Comparison of ENCODE assay signal across 11 mouse cellular contexts in genomic region chr7:101394569-101394968, GRCm38 (mm10). TPM values are rescaled to one million over a fixed set of nuclear protein-coding genes. Genes with fewer than 3 reads are reported as not detected.
DNase-seq lines count a peak whose midpoint lies in the region; ATAC-seq and TF ChIP-seq lines count a peak whose summit lies in the region.
"Had no signal": no experiment of that assay in that cellular context is flagged by ENCODE, and none has a peak within 500 bp of the region (broad histone marks: within the 10 kb centered on the region; RNA-seq: fewer than 3 reads in every experiment).

No protein-coding gene starts in this region.

- TF ChIP-seq CTCF in midbrain, postnatal 0 days (IDR thresholded peaks at IDR 0.05), result no peak

- H3K9ac ChIP-seq in hindbrain, embryonic 14.5 days, result no peak overlapping the region
- H3K9ac ChIP-seq in midbrain, embryonic 12.5 days (replicated peaks), result no peak overlapping the region
- H3K9ac ChIP-seq in midbrain, postnatal 0 days (replicated peaks; ENCODE audit: low read length, poor library complexity, severe bottlenecking), result no peak overlapping the region
- H3K9ac ChIP-seq in intestine, embryonic 15.5 days, result peak overlapping the region; percentile 50
- 0 out of 2 replicates have a peak overlapping the region, but pooled peaks have one; percentile 32 for H3K9ac ChIP-seq in stomach, embryonic 15.5 days

- intact Hi-C loops in left cerebral cortex, postnatal 36 days (cut with DNase I), result no loop called here

- H3K4me3 ChIP-seq in hindbrain, embryonic 10.5 days, result 0 out of 2 replicates have a peak overlapping the region, but pooled peaks have one; percentile 2
- H3K4me3 ChIP-seq in hindbrain, embryonic 14.5 days (replicated peaks; ENCODE audit: low read length), result no peak overlapping the region
- no peak overlapping the region for H3K4me3 ChIP-seq in midbrain, embryonic 12.5 days
- H3K4me3 ChIP-seq in midbrain, postnatal 0 days (ENCODE audit: low read depth, low read length), result no peak overlapping the region
- H3K4me3 ChIP-seq in intestine, embryonic 15.5 days (replicated peaks), result peak overlapping the region; percentile 39
- H3K4me3 ChIP-seq in stomach, embryonic 15.5 days (replicated peaks), result peak overlapping the region; percentile 48
- H3K4me3 ChIP-seq: erythroblast, embryonic 14.5 days had no signal

- no peaks in the 10 kb centered on the region for H3K36me3 ChIP-seq in hindbrain, embryonic 10.5 days
- H3K36me3 ChIP-seq in hindbrain, embryonic 14.5 days (replicated peaks; ENCODE audit: control insufficient read depth, insufficient read depth), result no peaks in the 10 kb centered on the region
- H3K36me3 ChIP-seq in midbrain, embryonic 12.5 days, result no peaks in the 10 kb centered on the region
- H3K36me3 ChIP-seq in midbrain, postnatal 0 days (ENCODE audit: insufficient read depth, low read length), result no peaks in the 10 kb centered on the region
- peaks cover 37% of the 10 kb centered on the region for H3K36me3 ChIP-seq in intestine, embryonic 15.5 days
- H3K36me3 ChIP-seq in stomach, embryonic 15.5 days, result peaks cover 47% of the 10 kb centered on the region

- WGBS in hindbrain, embryonic 10.5 days, result 56% methylated on average over 3 of the region's 3 CpGs
- WGBS in hindbrain, embryonic 14.5 days, result 75% methylated on average over 3 of the region's 3 CpGs
- WGBS in midbrain, embryonic 12.5 days, result 50% methylated on average over 3 of the region's 3 CpGs
- WGBS in midbrain, postnatal 0 days, result 67% methylated on average over 3 of the region's 3 CpGs
- WGBS in intestine, embryonic 15.5 days, result 55% methylated on average over 3 of the region's 3 CpGs
- 50% methylated on average over 3 of the region's 3 CpGs for WGBS in stomach, embryonic 15.5 days

- no peak for ATAC-seq in hindbrain, embryonic 14.5 days (ENCODE audit: low FRiP score)
- 0 out of 2 replicates have a peak, but pooled peaks have one; percentile 6 for ATAC-seq in midbrain, embryonic 12.5 days (ENCODE audit: low FRiP score, low read depth)
- ATAC-seq in midbrain, postnatal 0 days (ENCODE audit: low FRiP score), result no peak
- no peak for ATAC-seq in intestine, embryonic 15.5 days
- no peak for ATAC-seq in stomach, embryonic 15.5 days (ENCODE audit: insufficient read depth, low FRiP score, low read depth)

- H3K9me3 ChIP-seq in hindbrain, embryonic 10.5 days, result no peaks in the 10 kb centered on the region
- H3K9me3 ChIP-seq in hindbrain, embryonic 14.5 days (ENCODE audit: control insufficient read depth, low read length), result no peaks in the 10 kb centered on the region
- no peaks in the 10 kb centered on the region for H3K9me3 ChIP-seq in midbrain, embryonic 12.5 days
- H3K9me3 ChIP-seq in midbrain, postnatal 0 days (ENCODE audit: low read length), result no peaks in the 10 kb centered on the region
- no peaks in the 10 kb centered on the region for H3K9me3 ChIP-seq in intestine, embryonic 15.5 days
- H3K9me3 ChIP-seq in stomach, embryonic 15.5 days, result no peaks in the 10 kb centered on the region

- H3K4me2 ChIP-seq in hindbrain, embryonic 14.5 days (replicated peaks), result no peak overlapping the region
- H3K4me2 ChIP-seq in midbrain, embryonic 12.5 days (replicated peaks), result no peak overlapping the region
- H3K4me2 ChIP-seq in midbrain, postnatal 0 days (ENCODE audit: low read depth, low read length, poor library complexity, severe bottlenecking), result no peak overlapping the region
- H3K4me2 ChIP-seq in intestine, embryonic 15.5 days (replicated peaks), result peak overlapping the region; percentile 58
- peak overlapping the region; percentile 59 for H3K4me2 ChIP-seq in stomach, embryonic 15.5 days

- H3K4me1 ChIP-seq in hindbrain, embryonic 10.5 days (replicated peaks), result peaks cover 47% of the 10 kb centered on the region
- no peaks in the 10 kb centered on the region for H3K4me1 ChIP-seq in hindbrain, embryonic 14.5 days (replicated peaks; ENCODE audit: control insufficient read depth, insufficient read depth, low read length)
- H3K4me1 ChIP-seq in midbrain, embryonic 12.5 days, result peaks cover 17% of the 10 kb centered on the region; the same call in 1 of the 2 replicates
- no peaks in the 10 kb centered on the region for H3K4me1 ChIP-seq in midbrain, postnatal 0 days (ENCODE audit: insufficient read depth, low read length)
- peaks cover 30% of the 10 kb centered on the region for H3K4me1 ChIP-seq in intestine, embryonic 15.5 days (replicated peaks)
- H3K4me1 ChIP-seq in stomach, embryonic 15.5 days, result peaks cover 22% of the 10 kb centered on the region

- no peaks in the 10 kb centered on the region for H3K27me3 ChIP-seq in hindbrain, embryonic 10.5 days (ENCODE audit: insufficient read depth, poor library complexity, severe bottlenecking)
- no peaks in the 10 kb centered on the region for H3K27me3 ChIP-seq in hindbrain, embryonic 14.5 days (ENCODE audit: control insufficient read depth, insufficient read depth, low read length)
- H3K27me3 ChIP-seq in midbrain, embryonic 12.5 days, result no peaks in the 10 kb centered on the region
- no peaks in the 10 kb centered on the region for H3K27me3 ChIP-seq in midbrain, postnatal 0 days (ENCODE audit: insufficient read depth, low read length)
- H3K27me3 ChIP-seq in intestine, embryonic 15.5 days (replicated peaks), result no peaks in the 10 kb centered on the region
- H3K27me3 ChIP-seq in stomach, embryonic 15.5 days (replicated peaks), result no peaks in the 10 kb centered on the region

- no peak for DNase-seq in hindbrain, embryonic 10.5 days (ENCODE audit: low spot score)
- no peak for DNase-seq in hindbrain, embryonic 14.5 days (ENCODE audit: low spot score)
- no peak for DNase-seq in midbrain, postnatal 0 days (ENCODE audit: low spot score)
- no peak for DNase-seq in layer of hippocampus, adult 8-10 months (ENCODE audit: low spot score in 2 of 2)
- no peak for DNase-seq in left cerebral cortex, postnatal 36 days (ENCODE audit: low spot score in 2 of 2)
- DNase-seq: layer of hippocampus, postnatal 36 days had no signal

- peak overlapping the region; percentile 81 for H3K27ac ChIP-seq in hindbrain, embryonic 10.5 days
- H3K27ac ChIP-seq in hindbrain, embryonic 14.5 days, result no peak overlapping the region
- H3K27ac ChIP-seq in midbrain, embryonic 12.5 days (replicated peaks), result no peak overlapping the region; the same call in 1 of the 2 replicates
- H3K27ac ChIP-seq in midbrain, postnatal 0 days (ENCODE audit: low read depth, low read length), result no peak overlapping the region
- peak overlapping the region; percentile 95 for H3K27ac ChIP-seq in intestine, embryonic 15.5 days
- peak overlapping the region; percentile 97 for H3K27ac ChIP-seq in stomach, embryonic 15.5 days

RNA-seq across cellular contexts. Expression of gene Gm45837, which starts 16.1 kb away (rescaled TPM):
- polyA plus RNA-seq in hindbrain, embryonic 10.5 days (2016; fragmentation: Nextera tagmentation; extraction: Ambion mirVana), result 0.82 and 1.3 TPM in 2 replicates
- 1.3 TPM in 1 of 2 replicates, not detected in the other for polyA plus RNA-seq in hindbrain, embryonic 14.5 days (2014; fragmentation: Nextera tagmentation; extraction: Ambion mirVana)
- not detected in 2 replicates for polyA plus RNA-seq in midbrain, embryonic 12.5 days (2016; fragmentation: Nextera tagmentation; extraction: Ambion mirVana)
- not detected in 2 replicates for total RNA-seq in midbrain, postnatal 0 days (2014; rRNA removed)
- 0.71 TPM in 1 of 2 replicates, not detected in the other for polyA plus RNA-seq in midbrain, postnatal 0 days (2015; fragmentation: Nextera tagmentation; extraction: Ambion mirVana)
- 3.5 and 5.7 TPM in 2 replicates for polyA plus RNA-seq in intestine, embryonic 15.5 days (2015; fragmentation: Nextera tagmentation; extraction: Ambion mirVana)
- 3.6 and 8.0 TPM in 2 replicates for polyA plus RNA-seq in stomach, embryonic 15.5 days (2015; fragmentation: Nextera tagmentation; extraction: Ambion mirVana)
- total RNA-seq in layer of hippocampus, adult 8-10 months (2022), result 1 to 10 TPM in 1 of 4 experiments, not detected in 3; 1.8 TPM
- total RNA-seq in left cerebral cortex, postnatal 36 days (2021), result 1 to 10 TPM in 1 of 2 experiments, not detected in 1; 1.7 TPM
- polyA plus RNA-seq: erythroblast, embryonic 14.5 days; gonadal fat pad, adult 2 months had no signal

RNA-seq across cellular contexts. Expression of gene Pde2a, which starts 26.9 kb away (rescaled TPM):
- polyA plus RNA-seq in hindbrain, embryonic 10.5 days (2016; fragmentation: Nextera tagmentation; extraction: Ambion mirVana), result 18.3 and 30.3 TPM in 2 replicates
- polyA plus RNA-seq in hindbrain, embryonic 14.5 days (2014; fragmentation: Nextera tagmentation; extraction: Ambion mirVana), result 25.9 and 26.6 TPM in 2 replicates
- 16.1 and 17.8 TPM in 2 replicates for polyA plus RNA-seq in midbrain, embryonic 12.5 days (2016; fragmentation: Nextera tagmentation; extraction: Ambion mirVana)
- total RNA-seq in midbrain, postnatal 0 days (2014; rRNA removed), result 49.6 and 53.9 TPM in 2 replicates
- polyA plus RNA-seq in midbrain, postnatal 0 days (2015; fragmentation: Nextera tagmentation; extraction: Ambion mirVana), result 31.4 and 33.8 TPM in 2 replicates
- 15.4 and 16.6 TPM in 2 replicates for polyA plus RNA-seq in intestine, embryonic 15.5 days (2015; fragmentation: Nextera tagmentation; extraction: Ambion mirVana)
- 9.1 and 15.9 TPM in 2 replicates for polyA plus RNA-seq in stomach, embryonic 15.5 days (2015; fragmentation: Nextera tagmentation; extraction: Ambion mirVana)
- 100 to 1,000 TPM; 320 to 356 (median 336) TPM for total RNA-seq in layer of hippocampus, adult 8-10 months (2022)
- total RNA-seq in left cerebral cortex, postnatal 36 days (2021), result 100 to 1,000 TPM; 349 to 377 TPM

RNA-seq across cellular contexts. Expression of gene Arap1, which starts 46.7 kb away (rescaled TPM):
- 14.7 and 19.2 TPM in 2 replicates for polyA plus RNA-seq in hindbrain, embryonic 10.5 days (2016; fragmentation: Nextera tagmentation; extraction: Ambion mirVana)
- 11.3 and 11.5 TPM in 2 replicates for polyA plus RNA-seq in hindbrain, embryonic 14.5 days (2014; fragmentation: Nextera tagmentation; extraction: Ambion mirVana)
- polyA plus RNA-seq in midbrain, embryonic 12.5 days (2016; fragmentation: Nextera tagmentation; extraction: Ambion mirVana), result 13.3 and 15.0 TPM in 2 replicates
- total RNA-seq in midbrain, postnatal 0 days (2014; rRNA removed), result 12.3 and 30.0 TPM in 2 replicates
- polyA plus RNA-seq in midbrain, postnatal 0 days (2015; fragmentation: Nextera tagmentation; extraction: Ambion mirVana), result 6.9 and 8.9 TPM in 2 replicates
- 56.3 and 58.4 TPM in 2 replicates for polyA plus RNA-seq in intestine, embryonic 15.5 days (2015; fragmentation: Nextera tagmentation; extraction: Ambion mirVana)
- 88.7 and 92.5 TPM in 2 replicates for polyA plus RNA-seq in stomach, embryonic 15.5 days (2015; fragmentation: Nextera tagmentation; extraction: Ambion mirVana)
- 10 to 100 TPM; 18.0 to 32.8 (median 26.4) TPM for total RNA-seq in layer of hippocampus, adult 8-10 months (2022)
- total RNA-seq in left cerebral cortex, postnatal 36 days (2021), result 10 to 100 TPM; 16.5 to 17.6 TPM

Comparison
In these comparisons a context has a peak if more than half of its experiments do, and no peak if none do; other contexts are left out.
1. H3K27ac ChIP-seq: peak in hindbrain, embryonic 10.5 days (single experiment), intestine, embryonic 15.5 days (single experiment) and stomach, embryonic 15.5 days (single experiment); none in hindbrain, embryonic 14.5 days (single experiment), midbrain, embryonic 12.5 days (single experiment) and midbrain, postnatal 0 days (single experiment).
2. H3K4me3 ChIP-seq: peak in hindbrain, embryonic 10.5 days (single experiment), intestine, embryonic 15.5 days (single experiment) and stomach, embryonic 15.5 days (single experiment); none in hindbrain, embryonic 14.5 days (single experiment), midbrain, embryonic 12.5 days (single experiment) and midbrain, postnatal 0 days (single experiment).
3. H3K4me2 ChIP-seq: peak in intestine, embryonic 15.5 days (single experiment) and stomach, embryonic 15.5 days (single experiment); none in hindbrain, embryonic 14.5 days (single experiment), midbrain, embryonic 12.5 days (single experiment) and midbrain, postnatal 0 days (single experiment).
4. H3K9ac ChIP-seq: peak in intestine, embryonic 15.5 days (single experiment) and stomach, embryonic 15.5 days (single experiment); none in hindbrain, embryonic 14.5 days (single experiment), midbrain, embryonic 12.5 days (single experiment) and midbrain, postnatal 0 days (single experiment).